Mouse (Mus musculus) ES-Bruce4 (cell line): ENCODE data around the gene Rassf5. TPM values are rescaled to one million over a fixed set of nuclear protein-coding genes. Genes with fewer than 3 reads are reported as not detected.

ENCODE experiments used
- H3K27ac ChIP-seq: 2 replicates; pipeline ENCODE4 v1.5.1; 2012; ENCODE audit warnings: low read length, inconsistent platforms; ENCODE audit not compliant: insufficient read depth
- H3K27me3 ChIP-seq: 2 replicates; pipeline ENCODE4 v1.6.1; 2012; ENCODE audit warnings: mild to moderate bottlenecking, low read length, inconsistent platforms; ENCODE audit not compliant: control insufficient read depth, poor library complexity, insufficient read depth, severe bottlenecking
- H3K36me3 ChIP-seq: 2 replicates; pipeline ENCODE4 v1.6.1; 2012; ENCODE audit warnings: inconsistent platforms, mild to moderate bottlenecking, low read length, moderate library complexity; ENCODE audit not compliant: control insufficient read depth, poor library complexity, insufficient read depth, severe bottlenecking
- H3K4me1 ChIP-seq: one replicate; pipeline ENCODE4 v1.8.1; 2011; ENCODE audit warnings: low read length; ENCODE audit not compliant: control insufficient read depth, insufficient read depth
- H3K4me3 ChIP-seq: 2 replicates; pipeline ENCODE4 v1.5.1; 2011; ENCODE audit warnings: low read depth, mild to moderate bottlenecking, low read length
- H3K9ac ChIP-seq: 2 replicates; pipeline ENCODE4 v1.6.1; 2012; ENCODE audit warnings: low read depth, mild to moderate bottlenecking, inconsistent platforms; ENCODE audit not compliant: poor library complexity, severe bottlenecking
- H3K9me3 ChIP-seq: replicated peaks from 2 replicates; pipeline ENCODE4 v1.6.1; 2012; ENCODE audit warnings: mild to moderate bottlenecking, low read length, inconsistent platforms; ENCODE audit not compliant: control insufficient read depth, poor library complexity, insufficient read depth, severe bottlenecking
- CTCF ChIP-seq: IDR thresholded peaks from one replicate; pipeline ENCODE4 v1.8.1; 2011; ENCODE audit warnings: low read depth, low read length
- EP300 ChIP-seq: IDR thresholded peaks from 2 replicates; pipeline ENCODE4 v1.6.1; 2011; ENCODE audit warnings: low read depth, low read length; ENCODE audit not compliant: insufficient read depth
- POLR2A ChIP-seq: IDR thresholded peaks from one replicate; pipeline ENCODE4 v1.8.1; 2011; ENCODE audit warnings: low read length; ENCODE audit not compliant: insufficient read depth
- polyA plus RNA-seq: library from polyadenylated mRNA; stranded (reverse); fragments of >200 nt; gene quantifications from 2 replicates; pipeline ENCODE4 v1.2.4, GENCODE M21; 2011; ENCODE audit warnings: low read depth; ENCODE audit not compliant: missing spikeins, insufficient read depth, insufficient read length

Gene Rassf5
- polyA plus RNA-seq, 1 experiment, result 0.45 TPM

DNA sequence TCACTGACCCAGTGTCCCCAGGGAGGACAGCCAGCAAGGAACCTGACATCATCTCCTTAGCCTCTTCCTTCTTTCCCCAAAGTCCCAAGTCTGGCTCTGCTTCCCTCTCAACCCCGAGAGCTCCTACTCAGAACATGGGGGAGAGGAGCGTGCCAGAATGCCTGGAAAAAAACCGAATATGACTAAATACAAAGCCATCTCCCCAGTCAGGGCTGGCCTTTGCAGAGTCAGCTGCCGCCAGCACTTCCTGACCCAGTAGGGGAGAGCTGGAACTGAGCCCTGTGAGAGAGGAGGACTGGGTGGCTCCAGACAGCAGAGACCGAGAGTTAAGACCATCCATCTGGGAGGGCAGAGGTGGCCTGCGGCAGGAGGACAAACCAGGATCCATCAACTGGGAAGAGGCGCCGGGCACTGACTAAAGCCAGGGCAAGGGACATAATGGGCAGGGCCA, 6.1 kb downstream of the Rassf5 start:
- Histone ChIP-seq H3K36me3 (no peaks in the 10 kb centered on the region), H3K27me3 (no peaks in the 10 kb centered on the region), H3K9ac (no peak overlapping the region), H3K27ac (no peak overlapping the region), H3K9me3 (no peaks in the 10 kb centered on the region), H3K4me3 (no peak overlapping the region), H3K4me1 (no peaks in the 10 kb centered on the region)
- TF ChIP-seq POLR2A (no peak), EP300 (no peak)

DNA sequence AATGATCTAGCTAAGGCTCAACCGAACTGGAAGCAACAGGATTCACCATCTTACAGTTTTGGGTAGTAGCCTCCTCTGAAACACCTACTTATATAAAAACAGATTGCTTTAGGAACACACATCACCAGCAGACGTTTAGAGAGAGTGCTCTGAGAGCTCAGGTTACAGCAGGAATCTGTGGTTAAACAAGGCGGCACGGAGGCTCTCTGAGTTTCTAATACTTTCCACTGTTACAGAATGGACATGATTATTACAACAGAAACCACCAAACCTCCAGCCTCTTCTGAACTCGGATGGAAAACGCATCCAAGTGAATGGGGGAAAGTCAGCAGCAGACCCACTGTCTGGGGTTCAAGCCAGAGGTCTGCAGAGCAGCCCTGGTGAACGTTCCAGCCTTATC, 9.0 kb downstream of the Rassf5 start:
- peaks cover 2% of the 10 kb centered on the region for H3K4me1 ChIP-seq

DNA sequence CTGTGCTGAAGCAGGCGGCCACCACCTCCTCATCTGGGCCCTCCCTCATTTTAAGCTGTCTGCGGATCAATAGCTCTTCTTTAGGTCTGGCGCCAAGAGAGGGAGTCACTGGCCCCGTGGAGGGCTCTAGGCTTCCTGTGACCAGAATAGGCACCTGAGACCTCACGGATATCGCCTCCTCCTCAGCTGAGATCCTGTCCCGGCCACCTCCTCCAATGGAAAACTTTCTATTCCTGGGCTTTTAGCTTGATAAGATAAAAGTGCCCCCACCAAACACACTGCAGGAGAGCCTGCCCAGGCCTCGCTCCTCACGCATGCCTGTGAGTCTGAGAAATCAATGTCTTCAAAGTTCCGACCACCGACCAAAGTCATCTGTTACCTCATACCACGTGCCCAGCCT, 11.5 kb downstream of the Rassf5 start:
- H3K27me3 ChIP-seq, result no peaks in the 10 kb centered on the region
- H3K27ac ChIP-seq, result no peak overlapping the region
- H3K36me3 ChIP-seq, result no peaks in the 10 kb centered on the region
- no peaks in the 10 kb centered on the region for H3K9me3 ChIP-seq
- H3K9ac ChIP-seq, result no peak overlapping the region
- TF ChIP-seq CTCF, result no peak
- no peak for TF ChIP-seq POLR2A
- no peak for TF ChIP-seq EP300
- H3K4me1 ChIP-seq, result peaks cover 2% of the 10 kb centered on the region
- peak overlapping the region; percentile 7; the same call in 1 of the 2 replicates for H3K4me3 ChIP-seq

More for the DNA sequence above, 9.0 kb downstream of the Rassf5 start:
- H3K36me3 ChIP-seq, result no peaks in the 10 kb centered on the region
- no peaks in the 10 kb centered on the region for H3K27me3 ChIP-seq
- no peak overlapping the region for H3K9ac ChIP-seq
- H3K4me3 ChIP-seq, result no peak overlapping the region
- no peaks in the 10 kb centered on the region for H3K9me3 ChIP-seq
- TF ChIP-seq EP300 (no peak), POLR2A (no peak), CTCF (no peak)
- no peak overlapping the region for H3K27ac ChIP-seq

DNA sequence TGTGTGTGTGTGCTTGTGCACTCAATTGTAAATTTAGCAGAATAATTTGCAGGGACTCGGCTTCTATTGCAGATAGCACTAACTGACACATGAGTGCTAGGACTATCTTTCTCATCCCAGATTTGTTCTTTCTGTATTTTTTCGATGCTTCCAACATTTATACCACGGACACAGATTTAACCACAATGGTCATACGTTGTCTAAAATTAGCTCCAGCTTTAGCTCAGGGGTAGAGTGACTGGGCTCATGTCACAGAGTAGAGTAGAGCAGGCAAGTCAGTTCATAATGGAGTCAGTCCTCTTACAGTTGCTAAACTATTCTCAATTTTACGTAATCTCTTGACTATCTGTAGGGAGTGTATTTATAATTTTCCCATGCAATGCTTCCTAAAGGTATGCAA, 16.4 kb downstream of the Rassf5 start:
- Histone ChIP-seq H3K27me3 (no peaks in the 10 kb centered on the region), H3K36me3 (no peaks in the 10 kb centered on the region), H3K9ac (no peak overlapping the region)

DNA sequence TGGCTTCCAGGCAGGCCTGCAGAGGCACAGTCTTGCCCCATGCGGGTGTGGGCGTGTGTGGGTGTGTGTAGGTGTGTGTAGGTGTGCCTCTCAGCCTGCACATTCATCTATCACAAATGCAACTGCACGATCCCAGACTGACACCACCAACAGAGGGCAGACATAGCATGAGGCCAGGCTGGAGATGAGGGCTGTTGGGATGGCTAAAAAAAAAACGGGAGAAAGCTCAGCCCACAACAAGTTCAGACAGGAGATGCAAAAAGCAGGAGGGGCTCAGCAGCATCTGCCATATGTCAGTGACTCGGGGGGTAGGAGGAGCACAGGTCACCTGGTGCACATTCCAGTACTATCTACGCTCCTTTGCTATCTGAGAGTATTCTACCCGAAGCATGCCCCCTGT, 16.8 kb downstream of the Rassf5 start:
- H3K4me1 ChIP-seq, result peaks cover 2% of the 10 kb centered on the region
- H3K36me3 ChIP-seq, result no peaks in the 10 kb centered on the region
- H3K9me3 ChIP-seq, result no peaks in the 10 kb centered on the region
- H3K9ac ChIP-seq, result no peak overlapping the region
- H3K27me3 ChIP-seq, result no peaks in the 10 kb centered on the region
- H3K27ac ChIP-seq, result no peak overlapping the region
- no peak overlapping the region for H3K4me3 ChIP-seq
- TF ChIP-seq POLR2A (no peak), EP300 (no peak), CTCF (no peak)

More for the DNA sequence above, 16.4 kb downstream of the Rassf5 start:
- Histone ChIP-seq H3K27ac (no peak overlapping the region), H3K4me1 (peaks cover 2% of the 10 kb centered on the region), H3K4me3 (no peak overlapping the region), H3K9me3 (no peaks in the 10 kb centered on the region)
- TF ChIP-seq POLR2A (no peak), EP300 (no peak), CTCF (no peak)

DNA sequence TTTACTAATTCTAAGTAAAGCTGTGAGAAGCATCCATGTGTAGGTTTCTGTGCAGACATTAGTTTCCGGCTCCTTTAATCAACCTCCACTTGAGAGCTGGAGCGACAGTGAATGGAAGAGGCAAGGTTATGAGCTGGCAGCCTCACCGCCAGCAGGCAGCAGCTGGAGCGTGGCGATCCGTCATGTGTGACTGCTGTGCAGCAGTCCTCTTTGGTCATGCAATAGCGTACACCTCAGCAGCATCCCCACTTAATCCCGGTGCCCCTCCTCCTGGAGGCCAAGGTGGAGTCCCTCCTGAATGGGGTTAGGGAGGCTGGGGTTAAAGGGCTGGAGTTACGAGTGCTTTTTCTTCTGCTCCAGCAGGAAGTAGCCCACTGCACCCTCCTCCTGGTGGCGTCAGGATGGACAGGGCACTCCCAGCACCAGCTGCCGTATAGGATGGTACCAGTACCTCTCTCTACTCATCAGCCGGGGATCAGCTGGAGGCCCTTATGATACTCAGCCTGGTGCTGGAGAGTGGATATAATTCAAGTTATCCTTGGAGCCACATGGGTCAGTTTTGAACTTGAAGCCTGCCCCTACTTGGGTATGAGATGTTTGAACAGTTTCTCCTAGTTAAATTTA, 20.1 kb downstream of the Rassf5 start:
- no peaks in the 10 kb centered on the region for H3K27me3 ChIP-seq
- TF ChIP-seq CTCF, result no peak
- no peak for TF ChIP-seq EP300
- no peak for TF ChIP-seq POLR2A
- H3K4me3 ChIP-seq, result no peak overlapping the region
- no peak overlapping the region for H3K9ac ChIP-seq
- no peak overlapping the region for H3K27ac ChIP-seq
- H3K36me3 ChIP-seq, result no peaks in the 10 kb centered on the region
- H3K4me1 ChIP-seq, result no peaks in the 10 kb centered on the region
- H3K9me3 ChIP-seq, result no peaks in the 10 kb centered on the region
